Mouse (Mus musculus) embryo, embryonic 11.5 days (tissue): ENCODE measurements around the gene Klk1.

Source experiments
- DNase-seq: peaks from one replicate; pipeline ENCODE4 v3.0.0-alpha.2; 2012; ENCODE audit warnings: low read depth, low spot score

The Klk1 gene

DNA sequence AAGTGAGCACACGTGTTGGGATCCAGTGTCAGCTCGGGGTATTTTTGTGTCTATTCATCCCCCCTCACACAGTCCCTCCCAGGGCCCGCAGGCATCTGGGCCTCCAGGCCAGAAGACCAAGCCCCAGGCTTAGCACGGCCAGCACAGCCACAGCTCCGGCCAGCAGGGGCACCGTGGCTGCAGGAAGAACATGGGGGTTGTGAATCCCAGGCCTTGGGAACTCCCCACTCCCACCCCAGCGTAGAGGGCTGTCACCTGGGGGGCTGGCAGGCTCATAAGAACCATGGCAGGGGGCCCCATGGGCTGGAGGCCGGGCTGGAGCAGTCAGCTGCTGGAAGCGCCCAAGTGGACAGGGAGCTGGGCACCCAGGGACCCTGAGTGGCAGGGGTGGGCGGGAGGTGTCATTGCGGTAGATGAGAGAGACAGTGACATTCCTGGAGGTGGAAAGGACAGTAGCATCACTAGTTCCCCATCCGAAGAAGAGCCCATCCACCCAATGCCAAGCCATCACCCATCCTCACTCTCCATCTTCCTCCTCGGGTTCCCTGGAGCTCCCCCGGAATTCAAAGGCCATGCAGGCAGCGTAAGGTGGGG, 28.0 kb downstream of the Klk1 start:
- DNase-seq: no peak

GRCm38 (mm10) chr7:44254930-44255329, 29.8 kb downstream of the Klk1 start:
- no peak for DNase-seq

DNA sequence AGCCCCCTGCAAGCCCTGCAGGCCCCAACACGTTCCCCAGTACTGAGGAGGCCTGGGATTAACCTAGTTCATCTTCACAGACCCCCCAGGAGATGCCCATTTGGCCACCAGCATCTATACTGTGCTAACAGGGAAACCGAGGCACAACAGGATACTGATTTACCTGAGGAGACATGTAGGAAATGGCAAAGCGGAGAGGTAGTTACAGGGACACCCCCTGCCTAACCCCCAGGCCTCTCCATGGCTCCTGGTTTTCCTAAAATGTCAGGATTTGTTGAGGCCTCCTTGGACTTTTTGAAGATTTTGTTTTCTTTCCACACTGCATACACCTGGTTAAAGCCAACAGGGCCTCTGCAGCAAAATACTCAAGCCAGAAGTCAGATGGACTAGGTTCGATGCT, 32.1 kb downstream of the Klk1 start, which contains the start of gene Acp4:
Gene Acp4 (minus strand): TSS at position 101 of the 400 bp plus-strand sequence.
- DNase-seq: no peak

DNA sequence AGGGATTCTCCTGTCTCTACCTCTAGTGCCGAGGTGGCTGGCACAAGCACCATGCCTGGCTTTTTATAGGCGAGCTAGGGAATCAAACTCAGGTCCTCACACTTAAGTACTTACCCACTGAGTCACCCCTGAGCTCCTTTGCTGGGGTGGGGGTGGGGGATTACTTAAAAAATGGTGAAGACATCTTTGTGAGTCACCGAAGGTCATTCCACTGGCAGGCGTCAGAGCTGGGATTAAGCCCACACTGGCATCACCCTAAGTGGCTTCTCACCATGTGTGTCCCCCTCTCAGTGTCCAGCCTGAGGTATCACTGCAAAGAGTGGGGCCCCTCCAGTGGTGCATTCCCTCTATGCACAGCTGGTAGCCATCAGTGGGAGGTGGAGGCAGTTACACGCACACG, 35.2 kb downstream of the Klk1 start:
- DNase-seq: no peak

GRCm38 (mm10) chr7:44261147-44261546, 36.0 kb downstream of the Klk1 start, which contains the start of gene Gm15517:
Gm15517 (plus strand) TSS chr7:44261447.
- no peak for DNase-seq

GRCm38 (mm10) chr7:44262791-44263643, 37.9 kb downstream of the Klk1 start:
- peak; percentile 92 for DNase-seq

GRCm38 (mm10) chr7:44268117-44268516, 43.0 kb downstream of the Klk1 start:
- no peak for DNase-seq

- DNase-seq: no peak
Measured at GRCm38 (mm10) chr7:44269397-44269796, 44.2 kb downstream of the Klk1 start.

- DNase-seq: no peak
Measured at GRCm38 (mm10) chr7:44271309-44271708, 46.1 kb downstream of the Klk1 start.

DNA sequence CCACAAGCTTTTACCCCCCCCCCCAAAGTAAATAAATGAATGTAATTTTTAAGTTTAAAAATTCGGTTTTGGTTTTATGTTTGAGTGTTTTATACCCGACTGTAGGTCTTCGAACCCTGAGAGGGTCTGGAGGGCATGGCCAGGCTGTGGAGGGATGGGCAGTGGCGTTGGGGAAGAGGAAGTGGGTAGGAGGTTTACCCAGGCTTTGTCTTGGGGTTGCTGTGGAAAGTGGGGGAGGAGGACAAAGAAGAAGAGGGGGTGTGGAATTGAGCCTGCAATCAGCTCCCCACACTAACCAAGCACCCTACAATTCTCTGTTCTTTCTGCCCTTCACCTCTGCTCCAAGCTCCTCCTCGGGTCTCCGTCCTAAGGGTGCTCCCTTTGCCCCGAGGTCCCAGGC, 47.4 kb downstream of the Klk1 start:
- no peak for DNase-seq

DNA sequence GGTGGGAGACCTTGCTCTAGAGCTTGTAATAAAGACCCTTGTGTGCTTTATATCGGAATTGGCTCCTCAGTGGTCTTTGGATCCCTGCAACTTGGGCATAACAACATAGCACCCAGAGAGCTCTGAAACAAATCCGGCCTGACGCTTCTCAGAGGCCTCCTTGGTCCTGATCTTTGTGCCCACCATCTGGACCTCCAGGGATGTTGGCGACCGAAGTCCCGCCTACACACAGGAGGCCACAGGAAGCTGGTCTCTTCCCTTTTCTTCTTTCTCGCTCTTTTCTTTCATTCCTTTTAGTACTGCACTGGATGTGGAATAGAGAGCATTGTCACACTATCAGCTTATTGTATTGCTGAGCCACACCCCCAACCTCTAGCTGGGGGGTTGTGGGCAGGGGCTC, 48.3 kb downstream of the Klk1 start:
- DNase-seq: no peak

GRCm38 (mm10) chr7:44274096-44274495, 48.9 kb downstream of the Klk1 start:
- no peak for DNase-seq

- no peak for DNase-seq
Measured at GRCm38 (mm10) chr7:44275546-44275945, 50.4 kb downstream of the Klk1 start.

- DNase-seq: no peak
Measured at GRCm38 (mm10) chr7:44276461-44277249, 51.5 kb downstream of the Klk1 start.

DNA sequence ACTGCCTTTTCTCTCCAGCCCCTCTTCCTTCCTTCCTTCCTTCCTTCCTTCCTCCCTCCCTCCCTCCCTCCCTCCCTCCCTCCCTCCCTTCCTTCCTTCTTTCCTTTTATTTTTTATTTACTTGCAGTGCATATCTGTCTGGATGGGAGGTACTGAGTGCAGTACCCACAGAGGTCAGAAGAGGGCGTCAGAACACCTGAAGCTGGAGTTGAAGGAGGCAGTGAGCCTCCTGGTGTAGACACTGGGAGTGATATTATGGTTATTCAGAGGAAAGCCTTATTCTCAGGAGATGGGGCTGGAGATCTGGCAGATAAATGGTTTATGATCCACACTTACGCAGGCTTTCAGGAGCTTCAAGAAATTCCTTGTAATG, 52.1 kb downstream of the Klk1 start:
- DNase-seq: no peak
